Mouse (Mus musculus): ENCODE results near the gene H60b. TPM values are rescaled to one million over a fixed set of nuclear protein-coding genes. Genes with fewer than 3 reads are reported as not detected.
"Not testable (repeated sequence)": the region's sequence is repeated elsewhere in the genome, so short reads cannot be mapped to it uniquely, and the experiment has no call there.

H60b gene
- polyA plus RNA-seq, 1 experiment from 2014 or later: 0.25 TPM

GRCm38 (mm10) chr10:22223474-22224349 lies 65.3 kb downstream of the H60b start:
- ATAC-seq (ENCODE audit: extremely low read depth, insufficient number of reproducible peaks, low FRiP score, low TSS enrichment); H3K27me3 ChIP-seq (replicated peaks): not testable (repeated sequence)
- WGBS: 0% methylated on average over 1 of the region's 7 CpGs

GRCm38 (mm10) chr10:22265060-22265459 lies 106.7 kb downstream of the H60b start:
- H3K4me1 ChIP-seq: no peaks in the 10 kb centered on the region
- H3K27ac ChIP-seq (replicated peaks): no peak overlapping the region
- H3K27me3 ChIP-seq (replicated peaks): no peaks in the 10 kb centered on the region
- no peak overlapping the region for H3K4me3 ChIP-seq
- 83% methylated on average over 8 of the region's 8 CpGs for WGBS
- ATAC-seq (ENCODE audit: extremely low read depth, insufficient number of reproducible peaks, low FRiP score, low TSS enrichment): no peak
- H3K36me3 ChIP-seq: no peaks in the 10 kb centered on the region
- H3K9ac ChIP-seq: no peak overlapping the region
- H3K4me2 ChIP-seq: no peak overlapping the region
- H3K9me3 ChIP-seq: peaks cover 14% of the 10 kb centered on the region

More at GRCm38 (mm10) chr10:22223474-22224349, 65.3 kb downstream of the H60b start:
- H3K36me3 ChIP-seq; H3K4me3 ChIP-seq; H3K9me3 ChIP-seq; H3K27ac ChIP-seq (replicated peaks); H3K4me1 ChIP-seq; H3K4me2 ChIP-seq; H3K9ac ChIP-seq: not testable (repeated sequence)

- H3K36me3 ChIP-seq; H3K4me2 ChIP-seq; H3K27ac ChIP-seq (replicated peaks); ATAC-seq (ENCODE audit: extremely low read depth, insufficient number of reproducible peaks, low FRiP score, low TSS enrichment); H3K4me3 ChIP-seq; H3K4me1 ChIP-seq; H3K9ac ChIP-seq; H3K9me3 ChIP-seq: not testable (repeated sequence)
- peaks cover 12% of the 10 kb centered on the region; the same call in 1 of the 2 replicates for H3K27me3 ChIP-seq (replicated peaks)
- WGBS: 37% methylated on average over 8 of the region's 8 CpGs
Measured at GRCm38 (mm10) chr10:22270879-22271786, 112.7 kb downstream of the H60b start.

- 1% methylated on average over 37 of the region's 37 CpGs for WGBS
- H3K4me1 ChIP-seq: not testable (repeated sequence)
Measured at GRCm38 (mm10) chr10:22272914-22273683, 114.7 kb downstream of the H60b start.

GRCm38 (mm10) chr10:22273684-22274305 lies 115.4 kb downstream of the H60b start:
- peak overlapping the region; percentile 63 for H3K4me3 ChIP-seq
- WGBS: under 1% methylated on average over 41 of the region's 41 CpGs
- H3K9ac ChIP-seq: peak overlapping the region; percentile 75
- H3K36me3 ChIP-seq: no peaks in the 10 kb centered on the region
- no peaks in the 10 kb centered on the region for H3K4me1 ChIP-seq
- ATAC-seq (ENCODE audit: extremely low read depth, insufficient number of reproducible peaks, low FRiP score, low TSS enrichment): no peak
- peak overlapping the region; percentile 97 for H3K4me2 ChIP-seq
- H3K27ac ChIP-seq (replicated peaks): no peak overlapping the region
- H3K27me3 ChIP-seq (replicated peaks): peaks cover 12% of the 10 kb centered on the region; the same call in 1 of the 2 replicates
- H3K9me3 ChIP-seq: no peaks in the 10 kb centered on the region

More at GRCm38 (mm10) chr10:22272914-22273683, 114.7 kb downstream of the H60b start:
- not testable (repeated sequence) for H3K36me3 ChIP-seq; H3K9me3 ChIP-seq; ATAC-seq (ENCODE audit: extremely low read depth, insufficient number of reproducible peaks, low FRiP score, low TSS enrichment); H3K27ac ChIP-seq (replicated peaks)
- H3K27me3 ChIP-seq (replicated peaks): peaks cover 12% of the 10 kb centered on the region; the same call in 1 of the 2 replicates
- peak overlapping the region; percentile 97 for H3K4me2 ChIP-seq
- H3K9ac ChIP-seq: peak overlapping the region; percentile 75
- H3K4me3 ChIP-seq: peak overlapping the region; percentile 63

GRCm38 (mm10) chr10:22274445-22275057 lies 116.2 kb downstream of the H60b start:
- peak overlapping the region; percentile 97 for H3K4me2 ChIP-seq
- H3K4me1 ChIP-seq: no peaks in the 10 kb centered on the region
- no peak overlapping the region for H3K9ac ChIP-seq
- H3K4me3 ChIP-seq: peak overlapping the region; percentile 63
- H3K27me3 ChIP-seq (replicated peaks): peaks cover 12% of the 10 kb centered on the region; the same call in 1 of the 2 replicates
- H3K36me3 ChIP-seq: no peaks in the 10 kb centered on the region
- no peaks in the 10 kb centered on the region for H3K9me3 ChIP-seq
- WGBS: 7% methylated on average over 19 of the region's 19 CpGs
- H3K27ac ChIP-seq (replicated peaks): no peak overlapping the region
- no peak for ATAC-seq (ENCODE audit: extremely low read depth, insufficient number of reproducible peaks, low FRiP score, low TSS enrichment)

GRCm38 (mm10) chr10:22278468-22278867 lies 120.1 kb downstream of the H60b start:
- H3K36me3 ChIP-seq; H3K4me2 ChIP-seq; H3K4me1 ChIP-seq; H3K4me3 ChIP-seq; H3K9ac ChIP-seq; H3K9me3 ChIP-seq; H3K27ac ChIP-seq (replicated peaks); ATAC-seq (ENCODE audit: extremely low read depth, insufficient number of reproducible peaks, low FRiP score, low TSS enrichment): not testable (repeated sequence)
- 74% methylated on average over 2 of the region's 2 CpGs for WGBS
- H3K27me3 ChIP-seq (replicated peaks): peaks cover 12% of the 10 kb centered on the region; the same call in 1 of the 2 replicates

GRCm38 (mm10) chr10:22282816-22283215 lies 124.4 kb downstream of the H60b start:
- ATAC-seq (ENCODE audit: extremely low read depth, insufficient number of reproducible peaks, low FRiP score, low TSS enrichment): no peak
- H3K27me3 ChIP-seq (replicated peaks): 0 out of 2 replicates have a peak, but pooled peaks cover 3% of the 10 kb centered on the region
- H3K9me3 ChIP-seq: no peaks in the 10 kb centered on the region
- H3K27ac ChIP-seq (replicated peaks): no peak overlapping the region
- 28% methylated on average over 6 of the region's 6 CpGs for WGBS
- no peak overlapping the region for H3K4me2 ChIP-seq
- no peak overlapping the region for H3K9ac ChIP-seq
- no peaks in the 10 kb centered on the region for H3K36me3 ChIP-seq
- H3K4me3 ChIP-seq: no peak overlapping the region
- no peaks in the 10 kb centered on the region for H3K4me1 ChIP-seq

- Histone ChIP-seq H3K4me3 (no peak overlapping the region), H3K9me3 (no peaks in the 10 kb centered on the region), H3K4me1 (no peaks in the 10 kb centered on the region), H3K27ac (replicated peaks) (no peak overlapping the region), H3K4me2 (no peak overlapping the region), H3K36me3 (no peaks in the 10 kb centered on the region), H3K9ac (no peak overlapping the region), H3K27me3 (replicated peaks) (no peaks in the 10 kb centered on the region)
- ATAC-seq (ENCODE audit: extremely low read depth, insufficient number of reproducible peaks, low FRiP score, low TSS enrichment): no peak
- 7% methylated on average over 1 of the region's 1 CpGs for WGBS
Measured at GRCm38 (mm10) chr10:22295676-22296075, 137.3 kb downstream of the H60b start.
